Mouse (Mus musculus): ENCODE data around the gene Vamp3.

DNA sequence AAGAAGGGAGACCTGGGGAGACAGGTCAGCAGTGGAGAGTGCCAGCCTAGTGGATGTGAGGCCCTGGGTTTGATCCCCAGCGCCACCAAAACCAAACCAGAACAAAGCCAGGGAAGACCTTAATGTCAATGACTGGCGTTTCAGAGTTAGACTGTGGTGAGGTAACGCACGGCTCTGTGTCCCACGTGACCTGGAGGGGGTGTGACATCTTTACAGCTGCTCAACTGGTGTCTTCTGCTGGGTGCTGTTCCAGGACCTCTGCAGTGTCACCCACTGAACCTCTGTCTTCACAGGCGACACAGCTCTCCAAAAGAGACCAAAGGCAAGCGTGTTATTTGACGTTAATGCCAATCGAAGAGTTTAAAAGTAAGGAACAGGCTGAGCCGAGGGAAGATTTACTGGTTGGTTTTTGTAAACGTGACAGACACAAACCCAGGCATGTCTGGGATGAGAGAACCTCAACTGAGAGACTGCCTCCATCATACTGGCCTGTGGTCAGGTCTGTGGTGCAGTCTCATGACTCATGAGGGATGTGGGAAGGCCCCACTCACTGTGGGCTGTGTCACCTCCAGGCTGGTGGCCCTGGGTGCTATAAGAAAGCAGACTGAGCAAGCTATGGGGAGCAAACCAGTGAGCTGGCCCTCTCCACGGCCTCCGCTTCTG is 52.0 kb downstream of the Vamp3 start:
- TF ChIP-seq CTCF (IDR thresholded peaks at IDR 0.05; ENCODE audit: extremely low read depth, insufficient read length, insufficient replicate concordance, low read depth, low read length) (no peak), POLR2A (IDR thresholded peaks at IDR 0.05; ENCODE audit: low read depth, low read length) (no peak)

Data from small intestine, adult 2 months (tissue).